ENCODE assay signal across 1 mouse cellular context in the genomic region with DNA sequence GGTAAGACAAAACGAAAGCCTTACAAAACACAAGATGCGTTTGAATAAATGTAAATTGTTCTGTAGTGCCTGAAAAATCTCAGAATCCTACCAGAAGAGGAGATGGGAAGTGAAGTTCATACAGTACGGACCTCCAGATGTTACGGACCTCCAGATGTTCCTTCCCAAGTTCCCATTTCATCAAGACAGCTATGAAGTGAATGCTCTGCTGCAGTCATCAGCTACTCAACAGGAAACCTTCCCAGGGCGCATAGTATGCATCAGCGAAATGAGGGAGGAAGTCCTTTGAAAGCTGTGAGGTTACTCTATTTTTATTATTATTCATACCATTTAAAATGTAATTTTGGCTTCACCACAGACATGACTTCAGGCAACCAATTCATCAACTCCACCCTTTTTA.
TF ChIP-seq lines count a peak whose summit lies in the region.

No protein-coding gene starts in this region.

TF ChIP-seq in CH12.LX, 34 proteins besides CTCF, POLR2A, EP300 and RAD21 (continued from another document):
- TF ChIP-seq E2F4 (IDR thresholded peaks at IDR 0.05; ENCODE audit: insufficient replicate concordance, low read depth, low read length) (no peak), ZMIZ1 (IDR thresholded peaks at IDR 0.05; ENCODE audit: low read depth, low read length) (no peak), USF2 (conservative IDR thresholded peaks at IDR 0.05; ENCODE audit: low read depth, low read length) (no peak)
